Mouse (Mus musculus): ENCODE measurements around the gene Ecel1. TPM values are rescaled to one million over a fixed set of nuclear protein-coding genes. Genes with fewer than 3 reads are reported as not detected.

The Ecel1 gene
- 0.05 and 0.18 TPM in 2 replicates for polyA plus RNA-seq (2012; ENCODE audit: low replicate concordance)

GRCm38 (mm10) chr1:87156199-87156587 is at the start of gene Ecel1:
Ecel1 (minus strand) TSS chr1:87156521.

GRCm38 (mm10) chr1:87204465-87204864 is 48.1 kb upstream of the Ecel1 start, which contains the start of gene Chrng:
Chrng (plus strand) TSS chr1:87204657.

GRCm38 (mm10) chr1:87190429-87190828 is 34.1 kb upstream of the Ecel1 start, which contains the start of gene Chrnd:
Chrnd (plus strand) TSS chr1:87190607.

GRCm38 (mm10) chr1:87183013-87183412 is 26.7 kb upstream of the Ecel1 start, which contains the start of gene Prss56:
Prss56 (plus strand) TSS chr1:87183313.

GRCm38 (mm10) chr1:87124673-87125072 is 31.6 kb downstream of the Ecel1 start, which contains the start of gene Akp3:
Akp3 (plus strand) TSS chr1:87124973.

GRCm38 (mm10) chr1:87101411-87101810 is 54.9 kb downstream of the Ecel1 start, which contains the start of gene Alpi:
Alpi (minus strand) TSS chr1:87101606.

Other genes starting within 250 kb of the Ecel1 start
- gene Alppl2, start 66.6 kb downstream of the Ecel1 start, polyA plus RNA-seq (2012; ENCODE audit: low replicate concordance) = not detected in 2 replicates
- gene Alpi, start 54.9 kb downstream of the Ecel1 start, polyA plus RNA-seq (2012; ENCODE audit: low replicate concordance) = not detected in 2 replicates
- gene Akp3, start 31.5 kb downstream of the Ecel1 start, polyA plus RNA-seq (2012; ENCODE audit: low replicate concordance) = not detected in 2 replicates
- not detected in 2 replicates for gene Prss56, start 26.8 kb upstream of the Ecel1 start, polyA plus RNA-seq (2012; ENCODE audit: low replicate concordance)
- not detected in 2 replicates for gene Chrnd, start 34.1 kb upstream of the Ecel1 start, polyA plus RNA-seq (2012; ENCODE audit: low replicate concordance)
- gene Chrng, start 48.1 kb upstream of the Ecel1 start, polyA plus RNA-seq (2012; ENCODE audit: low replicate concordance) = not detected in 2 replicates
- gene Eif4e2, start 57.4 kb upstream of the Ecel1 start, polyA plus RNA-seq (2012; ENCODE audit: low replicate concordance) = 16.0 and 17.9 TPM in 2 replicates
- gene Efhd1, start 107.8 kb upstream of the Ecel1 start, polyA plus RNA-seq (2012; ENCODE audit: low replicate concordance) = 1.0 and 3.5 TPM in 2 replicates
- gene Gigyf2, start 170.5 kb upstream of the Ecel1 start, polyA plus RNA-seq (2012; ENCODE audit: low replicate concordance) = 15.9 and 22.5 TPM in 2 replicates
- not detected in 2 replicates for gene Kcnj13, start 238.2 kb upstream of the Ecel1 start, polyA plus RNA-seq (2012; ENCODE audit: low replicate concordance)

All from hematopoietic multipotent progenitor cell, adult 10-12 weeks (in vitro differentiated cells).